ENCODE assay signal across 8 mouse cellular contexts in the genomic region with DNA sequence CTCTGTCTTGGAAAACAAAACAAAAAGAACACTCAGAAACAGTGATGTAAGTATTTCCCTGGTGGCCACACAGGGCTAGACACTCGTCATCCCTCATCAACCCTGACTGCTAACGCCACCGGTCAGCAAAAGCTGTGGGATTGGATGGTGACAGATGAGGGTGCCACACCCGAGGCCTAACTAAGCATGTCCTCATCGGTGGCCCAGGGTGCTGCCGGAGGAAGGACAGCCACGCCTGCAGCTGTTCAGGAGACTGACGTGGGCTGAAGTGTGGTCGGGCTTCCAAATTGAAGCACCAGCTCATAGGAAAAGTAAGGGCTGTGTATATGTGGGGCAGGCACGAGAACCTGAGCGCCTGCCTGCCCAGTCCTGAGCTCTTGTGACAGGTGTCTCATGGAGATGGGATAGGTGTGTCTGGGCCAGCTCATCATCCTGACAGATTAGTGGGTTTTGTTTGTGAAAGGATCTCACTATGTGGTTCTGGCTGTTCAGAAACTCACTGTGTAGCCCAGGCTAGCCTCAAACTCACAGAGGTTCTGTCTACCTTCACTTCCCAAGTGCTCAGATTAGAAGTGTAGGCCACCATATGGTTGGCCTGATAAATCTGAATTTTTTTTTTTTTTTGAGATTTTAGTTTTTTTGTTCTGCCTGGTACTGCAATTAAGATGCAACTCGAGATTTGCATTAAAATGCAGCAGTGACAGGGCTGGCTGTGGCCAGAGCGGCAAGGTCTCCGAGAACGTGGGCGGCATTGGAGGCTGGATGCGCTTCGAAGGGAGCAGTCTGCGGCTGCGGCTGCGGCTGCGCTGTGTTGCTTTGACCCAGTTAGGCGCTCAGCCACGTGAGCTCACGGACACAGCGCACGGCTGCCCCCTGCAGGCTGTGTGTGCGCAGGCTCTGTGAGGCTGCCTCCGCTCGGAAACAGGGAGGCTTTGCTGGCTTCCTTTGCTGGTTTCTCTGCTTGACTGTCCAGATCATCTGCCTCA. TPM values are rescaled to one million over a fixed set of nuclear protein-coding genes. Genes with fewer than 3 reads are reported as not detected.
DNase-seq lines count a peak whose midpoint lies in the region; ATAC-seq lines count a peak whose summit lies in the region.

No protein-coding gene starts in this region.

- peak overlapping the region; percentile 43; the same call in 1 of the 2 replicates for H3K9ac ChIP-seq in hindbrain, embryonic 14.5 days

- peak overlapping the region; percentile 40 for H3K4me2 ChIP-seq in hindbrain, embryonic 14.5 days (replicated peaks)

- no peaks in the 10 kb centered on the region for H3K9me3 ChIP-seq in hindbrain, embryonic 14.5 days (ENCODE audit: control insufficient read depth, low read length)

- peak overlapping the region; percentile 14; the same call in 1 of the 2 replicates for H3K4me3 ChIP-seq in hindbrain, embryonic 14.5 days (replicated peaks; ENCODE audit: low read length)

- H3K27me3 ChIP-seq in hindbrain, embryonic 14.5 days (ENCODE audit: control insufficient read depth, insufficient read depth, low read length): no peaks in the 10 kb centered on the region

- DNase-seq in R1 (ENCODE audit: low read depth, low spot score): peak; percentile 90
- peak; percentile 96 for DNase-seq in cerebellum, postnatal 14 days
- DNase-seq in frontal cortex, postnatal 25 days (ENCODE audit: low spot score in 2 of 2): peak; percentile 66 to 78
- peak; percentile 94 for DNase-seq in hindbrain, embryonic 14.5 days (ENCODE audit: low spot score)
- DNase-seq in left cerebral cortex, adult 11 months (ENCODE audit: low spot score): peak; percentile 82
- DNase-seq in lung, postnatal 36 days: peak; percentile 91
- DNase-seq in retina, postnatal 1 day: peak; percentile 95
- peak; percentile 94 for DNase-seq in thymus, postnatal 4 days

- H3K27ac ChIP-seq in hindbrain, embryonic 14.5 days: peak overlapping the region; percentile 39; the same call in 1 of the 2 replicates

- H3K4me1 ChIP-seq in hindbrain, embryonic 14.5 days (replicated peaks; ENCODE audit: control insufficient read depth, insufficient read depth, low read length): no peaks in the 10 kb centered on the region; the same call in 1 of the 2 replicates

- 30% methylated on average over 30 of the region's 30 CpGs for WGBS in hindbrain, embryonic 14.5 days

- H3K36me3 ChIP-seq in hindbrain, embryonic 14.5 days (replicated peaks; ENCODE audit: control insufficient read depth, insufficient read depth): peaks cover 33% of the 10 kb centered on the region

- ATAC-seq in hindbrain, embryonic 14.5 days (ENCODE audit: low FRiP score): peak; percentile 94

RNA-seq across cellular contexts. Expression of a gene that starts 19.1 kb away (rescaled TPM):
- polyA plus RNA-seq in hindbrain, embryonic 14.5 days (2014; fragmentation: Nextera tagmentation; extraction: Ambion mirVana): 48.2 and 61.4 TPM in 2 replicates

RNA-seq across cellular contexts. Expression of a gene that starts 19.1 kb away (rescaled TPM):
- 65.5 and 71.6 TPM in 2 replicates for polyA plus RNA-seq in hindbrain, embryonic 14.5 days (2014; fragmentation: Nextera tagmentation; extraction: Ambion mirVana)

RNA-seq across cellular contexts. Expression of a gene that starts 26.5 kb away (rescaled TPM):
- 586 and 635 TPM in 2 replicates for polyA plus RNA-seq in hindbrain, embryonic 14.5 days (2014; fragmentation: Nextera tagmentation; extraction: Ambion mirVana)

RNA-seq across cellular contexts. Expression of a gene that starts 54.2 kb away (rescaled TPM):
- polyA plus RNA-seq in hindbrain, embryonic 14.5 days (2014; fragmentation: Nextera tagmentation; extraction: Ambion mirVana): 6.1 and 7.2 TPM in 2 replicates

RNA-seq across cellular contexts. Expression of a gene that starts 60.0 kb away (rescaled TPM):
- 1,434 and 1,576 TPM in 2 replicates for polyA plus RNA-seq in hindbrain, embryonic 14.5 days (2014; fragmentation: Nextera tagmentation; extraction: Ambion mirVana)

Comparison
In these comparisons a context has a peak if more than half of its experiments do, and no peak if none do; other contexts are left out.
1. Peak in every context shown above with its lines: DNase-seq, ATAC-seq, H3K4me3 ChIP-seq and H3K27ac ChIP-seq.